Mouse (Mus musculus) bone marrow, adult 2 months (tissue): Measurements from ENCODE around the gene Cd300ld5.
"Not testable (repeated sequence)": the region's sequence is repeated elsewhere in the genome, so short reads cannot be mapped to it uniquely, and the experiment has no call there.

Source experiments
- CTCF ChIP-seq: fragments of 200-500 bp; IDR thresholded peaks from 2 replicates; pipeline ENCODE4 v1.5.1; 2011; ENCODE audit warnings: low read length, control low read depth; ENCODE audit not compliant: control insufficient read depth, insufficient read depth
- POLR2A ChIP-seq: fragments of 200-500 bp; IDR thresholded peaks from 2 replicates; pipeline ENCODE4 v1.6.1; 2011; ENCODE audit warnings: low read depth, mild to moderate bottlenecking, control low read depth, low read length, borderline replicate concordance; ENCODE audit not compliant: control insufficient read depth

DNA sequence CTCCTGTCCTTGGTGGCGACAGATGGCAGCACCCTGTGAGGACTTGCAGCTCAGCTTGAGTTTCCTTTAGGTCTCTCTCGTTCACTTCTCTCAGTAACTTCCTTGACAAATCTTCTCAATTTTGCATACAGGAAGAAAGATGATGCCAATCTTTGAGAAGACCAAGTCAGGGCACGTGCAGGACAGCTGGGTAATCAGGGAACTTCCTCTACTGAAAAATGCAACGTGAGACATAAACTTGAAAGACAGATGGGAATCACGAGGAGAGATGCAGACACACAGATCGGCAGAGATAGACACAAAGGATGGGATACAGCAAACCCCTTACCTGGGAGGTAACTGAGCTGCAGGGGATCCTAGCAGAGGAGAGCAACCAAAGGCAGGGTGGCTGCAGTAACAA, at the start of gene Cd300ld5:
- TF ChIP-seq CTCF, POLR2A: not testable (repeated sequence)
